Mouse (Mus musculus) limb, embryonic 13.5 days (tissue): ENCODE measurements around the gene Map2k2. TPM values are rescaled to one million over a fixed set of nuclear protein-coding genes. Genes with fewer than 3 reads are reported as not detected.
A peak's percentile ranks its signal among the peaks of the same experiment; 100 is the strongest.

Experiments
- ATAC-seq: fragments of 200-750 bp; cut with Nextera tagmentation; 2 replicates; pipeline ENCODE4 v1.8.0; 2017; ENCODE audit warnings: low read depth, moderate number of reproducible peaks, moderate TSS enrichment; ENCODE audit not compliant: low FRiP score
- H3K27ac ChIP-seq: fragments of 300-500 bp; sonication (generic); 2 replicates; pipeline ENCODE4 v1.5.1; 2015; ENCODE audit warnings: inconsistent platforms, mild to moderate bottlenecking, moderate library complexity
- H3K27me3 ChIP-seq: fragments of 300-500 bp; sonication (generic); 2 replicates; pipeline ENCODE4 v1.6.1; 2015; ENCODE audit warnings: mild to moderate bottlenecking, inconsistent platforms
- H3K36me3 ChIP-seq: fragments of 300-500 bp; sonication (generic); 2 replicates; pipeline ENCODE4 v1.6.1; 2015; ENCODE audit warnings: inconsistent platforms, mild to moderate bottlenecking, moderate library complexity
- H3K4me1 ChIP-seq: fragments of 300-500 bp; sonication (generic); 2 replicates; pipeline ENCODE4 v1.6.1; 2015; ENCODE audit warnings: inconsistent platforms
- H3K4me2 ChIP-seq: fragments of 300-500 bp; sonication (generic); replicated peaks from 2 replicates; pipeline ENCODE4 v1.6.1; 2015; ENCODE audit warnings: inconsistent platforms, mild to moderate bottlenecking, moderate library complexity
- H3K4me3 ChIP-seq: fragments of 300-500 bp; sonication (generic); 2 replicates; pipeline ENCODE4 v1.5.1; 2015; ENCODE audit warnings: moderate library complexity, mild to moderate bottlenecking, inconsistent platforms
- H3K9ac ChIP-seq: fragments of 300-500 bp; sonication (generic); 2 replicates; pipeline ENCODE4 v1.6.1; 2015; ENCODE audit warnings: mild to moderate bottlenecking, inconsistent platforms
- H3K9me3 ChIP-seq: fragments of 300-500 bp; sonication (generic); 2 replicates; pipeline ENCODE4 v1.6.1; 2016; ENCODE audit warnings: inconsistent platforms
- WGBS: fragments of 180-500 bp; shearing (Covaris S2); methylation state at CpG from one replicate; pipeline ENCODE4 v1.1.7; 2015; 5-methylcytosine and 5-hydroxymethylcytosine counted together
- polyA plus RNA-seq: library from polyadenylated mRNA; unstranded; fragments of >200 nt; fragmentation: Nextera tagmentation; extraction: Ambion mirVana; gene quantifications from 2 replicates; pipeline ENCODE4 v1.2.1, GENCODE M21; 2015

Map2k2 gene
- polyA plus RNA-seq, 1 experiment from 2014 or later: 192 TPM

GRCm38 (mm10) chr10:81119625-81120024 is 13.9 kb downstream of the Map2k2 start:
- no peaks in the 10 kb centered on the region for H3K9me3 ChIP-seq
- no peak for ATAC-seq
- H3K4me2 ChIP-seq: no peak overlapping the region
- H3K27me3 ChIP-seq: no peaks in the 10 kb centered on the region
- H3K36me3 ChIP-seq: peaks cover 95% of the 10 kb centered on the region
- H3K9ac ChIP-seq: no peak overlapping the region
- no peak overlapping the region for H3K27ac ChIP-seq
- no peak overlapping the region for H3K4me3 ChIP-seq
- H3K4me1 ChIP-seq: no peaks in the 10 kb centered on the region
- 89% methylated on average over 10 of the region's 10 CpGs for WGBS

- no peak for ATAC-seq
- H3K27ac ChIP-seq: no peak overlapping the region
- peaks cover 90% of the 10 kb centered on the region for H3K36me3 ChIP-seq
- H3K4me1 ChIP-seq: no peaks in the 10 kb centered on the region
- no peak overlapping the region for H3K4me2 ChIP-seq
- H3K27me3 ChIP-seq: no peaks in the 10 kb centered on the region
- no peaks in the 10 kb centered on the region for H3K9me3 ChIP-seq
- no peak overlapping the region for H3K4me3 ChIP-seq
- 82% methylated on average over 7 of the region's 7 CpGs for WGBS
- H3K9ac ChIP-seq: no peak overlapping the region
Measured at GRCm38 (mm10) chr10:81120650-81121049, 14.9 kb downstream of the Map2k2 start.

- Histone ChIP-seq H3K4me3 (no peak overlapping the region), H3K27me3 (peaks cover 5% of the 10 kb centered on the region; the same call in 1 of the 2 replicates), H3K27ac (no peak overlapping the region), H3K9ac (no peak overlapping the region), H3K36me3 (peaks cover 70% of the 10 kb centered on the region), H3K4me1 (peaks cover 4% of the 10 kb centered on the region; the same call in 1 of the 2 replicates), H3K9me3 (no peaks in the 10 kb centered on the region), H3K4me2 (no peak overlapping the region)
- no peak for ATAC-seq
- 79% methylated on average over 2 of the region's 2 CpGs for whole genome bisulfite sequencing
Measured at GRCm38 (mm10) chr10:81122889-81123288, 17.2 kb downstream of the Map2k2 start.

- Histone ChIP-seq H3K9me3 (no peaks in the 10 kb centered on the region), H3K9ac (no peak overlapping the region), H3K27ac (no peak overlapping the region), H3K4me2 (no peak overlapping the region), H3K4me1 (peaks cover 10% of the 10 kb centered on the region), H3K4me3 (no peak overlapping the region), H3K27me3 (peaks cover 11% of the 10 kb centered on the region; the same call in 1 of the 2 replicates), H3K36me3 (peaks cover 66% of the 10 kb centered on the region)
- ATAC-seq: no peak
- WGBS: 90% methylated on average over 11 of the region's 11 CpGs
Measured at GRCm38 (mm10) chr10:81123500-81123899, 17.8 kb downstream of the Map2k2 start.

GRCm38 (mm10) chr10:81134181-81134587 is 28.5 kb downstream of the Map2k2 start:
- Histone ChIP-seq H3K27ac (no peak overlapping the region), H3K4me3 (peak overlapping the region; percentile 11; the same call in 1 of the 2 replicates)
- 2% methylated on average over 16 of the region's 16 CpGs for WGBS

GRCm38 (mm10) chr10:81134966-81135681 is 29.4 kb downstream of the Map2k2 start, which contains the start of gene Zbtb7a:
Gene Zbtb7a (plus strand): TSS chr10:81135220.
- under 1% methylated on average over 40 of the region's 41 CpGs for WGBS
- peak within 1 kb of the TSS; percentile 87 for H3K4me3 ChIP-seq
- peaks cover 33% of the 10 kb centered on the region for H3K27me3 ChIP-seq
- H3K4me1 ChIP-seq: peaks cover 41% of the 10 kb centered on the region
- H3K9me3 ChIP-seq: no peaks in the 10 kb centered on the region
- peak within 1 kb of the TSS; percentile 97 for H3K4me2 ChIP-seq
- H3K9ac ChIP-seq: peak within 1 kb of the TSS; percentile 95
- H3K36me3 ChIP-seq: 0 out of 2 replicates have a peak, but pooled peaks cover 9% of the 10 kb centered on the region
- ATAC-seq: no peak
- peak within 1 kb of the TSS; percentile 99 for H3K27ac ChIP-seq

More at GRCm38 (mm10) chr10:81134181-81134587, 28.5 kb downstream of the Map2k2 start:
- Histone ChIP-seq H3K4me2 (peak overlapping the region; percentile 27), H3K27me3 (peaks cover 33% of the 10 kb centered on the region), H3K9ac (peak overlapping the region; percentile 13; the same call in 1 of the 2 replicates), H3K9me3 (no peaks in the 10 kb centered on the region), H3K4me1 (peaks cover 38% of the 10 kb centered on the region), H3K36me3 (0 out of 2 replicates have a peak, but pooled peaks cover 2% of the 10 kb centered on the region)
- no peak for ATAC-seq

- peak; percentile 6; the same call in 1 of the 2 replicates for ATAC-seq
- under 1% methylated on average over 83 of the region's 86 CpGs for WGBS
- Histone ChIP-seq H3K27me3 (peaks cover 33% of the 10 kb centered on the region), H3K27ac (peak overlapping the region; percentile 99), H3K4me3 (peak overlapping the region; percentile 87), H3K4me2 (peak overlapping the region; percentile 97), H3K9me3 (no peaks in the 10 kb centered on the region), H3K36me3 (0 out of 2 replicates have a peak, but pooled peaks cover 11% of the 10 kb centered on the region), H3K4me1 (peaks cover 50% of the 10 kb centered on the region), H3K9ac (peak overlapping the region; percentile 95)
Measured at GRCm38 (mm10) chr10:81135831-81136705, 30.4 kb downstream of the Map2k2 start.

GRCm38 (mm10) chr10:81136706-81137231 is 31.1 kb downstream of the Map2k2 start:
- peak; percentile 60 for ATAC-seq
- H3K4me3 ChIP-seq: peak overlapping the region; percentile 87
- peaks cover 33% of the 10 kb centered on the region for H3K27me3 ChIP-seq
- peak overlapping the region; percentile 99 for H3K27ac ChIP-seq
- H3K36me3 ChIP-seq: peaks cover 13% of the 10 kb centered on the region; the same call in 1 of the 2 replicates
- H3K4me1 ChIP-seq: peaks cover 57% of the 10 kb centered on the region
- peak overlapping the region; percentile 95 for H3K9ac ChIP-seq
- WGBS: 1% methylated on average over 47 of the region's 50 CpGs
- no peaks in the 10 kb centered on the region for H3K9me3 ChIP-seq
- H3K4me2 ChIP-seq: peak overlapping the region; percentile 97

- under 1% methylated on average over 67 of the region's 89 CpGs for WGBS
- ATAC-seq: peak; percentile 93
- Histone ChIP-seq H3K4me2 (peak overlapping the region; percentile 98), H3K9ac (peak overlapping the region; percentile 93), H3K4me3 (peak overlapping the region; percentile 87), H3K36me3 (peaks cover 15% of the 10 kb centered on the region; the same call in 1 of the 2 replicates), H3K27ac (peak overlapping the region; percentile 85), H3K4me1 (peaks cover 64% of the 10 kb centered on the region), H3K27me3 (peaks cover 33% of the 10 kb centered on the region), H3K9me3 (no peaks in the 10 kb centered on the region)
Measured at GRCm38 (mm10) chr10:81137252-81138130, 31.8 kb downstream of the Map2k2 start.

- peaks cover 69% of the 10 kb centered on the region for H3K4me1 ChIP-seq
- ATAC-seq: no peak
- 2% methylated on average over 18 of the region's 24 CpGs for WGBS
- peak overlapping the region; percentile 87 for H3K4me3 ChIP-seq
- peak overlapping the region; percentile 93 for H3K9ac ChIP-seq
- H3K27me3 ChIP-seq: peaks cover 27% of the 10 kb centered on the region
- no peaks in the 10 kb centered on the region for H3K9me3 ChIP-seq
- peak overlapping the region; percentile 98 for H3K4me2 ChIP-seq
- peaks cover 16% of the 10 kb centered on the region for H3K36me3 ChIP-seq
- peak overlapping the region; percentile 85 for H3K27ac ChIP-seq
Measured at GRCm38 (mm10) chr10:81138131-81138782, 32.5 kb downstream of the Map2k2 start.
